Comparison of ENCODE assay signal across 9 mouse cellular contexts in the genomic region with DNA sequence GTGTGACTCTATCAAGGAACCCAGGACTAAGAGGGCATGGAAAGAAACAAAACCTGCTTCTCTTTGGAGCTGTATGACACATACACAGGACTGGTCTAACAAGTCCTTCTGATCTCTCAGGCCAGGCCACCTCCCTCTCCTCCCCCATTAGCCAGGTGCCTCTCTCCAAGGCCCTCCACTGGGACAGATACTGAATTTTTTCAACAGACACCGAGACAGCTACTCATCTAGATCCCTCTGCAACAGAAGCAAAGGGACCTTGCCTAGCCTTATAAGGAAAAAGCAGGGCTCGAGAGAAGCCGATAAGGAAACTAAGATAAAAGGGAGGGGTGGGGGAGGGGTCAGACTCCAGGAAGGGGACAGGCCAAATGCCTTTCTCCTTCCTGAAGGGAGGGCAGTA. TPM values are rescaled to one million over a fixed set of nuclear protein-coding genes. Genes with fewer than 3 reads are reported as not detected.
DNase-seq lines count a peak whose midpoint lies in the region; ATAC-seq and TF ChIP-seq lines count a peak whose summit lies in the region.
"Had no signal": no experiment of that assay in that cellular context is flagged by ENCODE, and none has a peak within 500 bp of the region (broad histone marks: within the 10 kb centered on the region; RNA-seq: fewer than 3 reads in every experiment).

No protein-coding gene starts in this region.

- H3K27ac ChIP-seq in stomach, postnatal 0 days (replicated peaks): peak overlapping the region; percentile 93

- 0 out of 2 replicates have a peak, but pooled peaks cover 4% of the 10 kb centered on the region for H3K36me3 ChIP-seq in stomach, postnatal 0 days (ENCODE audit: control insufficient read depth, insufficient read depth, low read length)

- H3K9ac ChIP-seq in stomach, postnatal 0 days (ENCODE audit: low read length): peak overlapping the region; percentile 27; the same call in 1 of the 2 replicates

- H3K4me1 ChIP-seq in stomach, postnatal 0 days (replicated peaks; ENCODE audit: control insufficient read depth, insufficient read depth): peaks cover 23% of the 10 kb centered on the region

- peak overlapping the region; percentile 45 for H3K4me2 ChIP-seq in stomach, postnatal 0 days (replicated peaks; ENCODE audit: low read depth)

- no peaks in the 10 kb centered on the region for H3K9me3 ChIP-seq in stomach, postnatal 0 days (ENCODE audit: control insufficient read depth, low read length)

- H3K27me3 ChIP-seq in stomach, postnatal 0 days (ENCODE audit: control insufficient read depth, insufficient read depth, low read length): no peaks in the 10 kb centered on the region

- H3K4me3 ChIP-seq in stomach, postnatal 0 days (ENCODE audit: low read depth, low read length): peak overlapping the region; percentile 10; the same call in 1 of the 2 replicates

- intact Hi-C loops in left cerebral cortex, postnatal 10 days (cut with DNase I): no loop called here

- ATAC-seq in stomach, postnatal 0 days (ENCODE audit: low FRiP score, low TSS enrichment): peak; percentile 75

- WGBS in stomach, postnatal 0 days: 8% methylated on average over 3 of the region's 3 CpGs

- no peak for TF ChIP-seq CTCF in stomach, postnatal 0 days (IDR thresholded peaks at IDR 0.05; ENCODE audit: low read depth)

- DNase-seq in adrenal gland, adult 8-10 months: peak; percentile 58
- DNase-seq in adrenal gland, adult 18-20 months (ENCODE audit: low spot score in 2 of 2): no peak
- peak; percentile 65 for DNase-seq in urinary bladder, postnatal 14 days (ENCODE audit: low spot score)
- no peak for DNase-seq in urinary bladder, adult 2 months (ENCODE audit: low spot score)
- DNase-seq in kidney, postnatal 4 days: peak; percentile 27 to 45
- peak; percentile 58 for DNase-seq in stomach, postnatal 0 days (ENCODE audit: low spot score)
- DNase-seq in gastrocnemius, postnatal 25 days: no peak
- no peak for DNase-seq in left cerebral cortex, postnatal 10 days (ENCODE audit: extremely low spot score in 1 of 2, low spot score in 2 of 2)

- no peak for TF ChIP-seq EP300 in stomach, postnatal 0 days (optimal IDR thresholded peaks at IDR 0.05)

RNA-seq across cellular contexts. Expression of gene Ctnnd1, which starts 17.6 kb away (rescaled TPM):
- total RNA-seq in adrenal gland, adult 8-10 months (2022): 100 to 1,000 TPM; 125 to 161 (median 155) TPM
- total RNA-seq in adrenal gland, adult 18-20 months (2021): 100 to 1,000 TPM; 123 to 129 TPM
- polyA plus RNA-seq in urinary bladder, adult 2 months (2012; rRNA removed): 85.0 and 89.4 TPM in 2 replicates
- polyA plus RNA-seq in stomach, postnatal 0 days (2015; fragmentation: Nextera tagmentation; extraction: Ambion mirVana): 34.5 and 38.8 TPM in 2 replicates
- 10 to 100 TPM; 29.6 to 31.2 TPM for total RNA-seq in gastrocnemius, postnatal 25 days (2021)
- total RNA-seq in left cerebral cortex, postnatal 10 days (2021): 10 to 100 TPM; 61.3 to 64.7 TPM

RNA-seq across cellular contexts. Expression of gene Btbd18, which starts 25.9 kb away (rescaled TPM):
- total RNA-seq in adrenal gland, adult 8-10 months (2022): under 1 TPM in 2 of 4 experiments, not detected in 2; 0.10 to 0.12 TPM
- under 1 TPM in 1 of 2 experiments, not detected in 1; 0.10 TPM for total RNA-seq in adrenal gland, adult 18-20 months (2021)
- polyA plus RNA-seq in urinary bladder, adult 2 months (2012; rRNA removed): not detected in 2 replicates
- 0.07 and 0.11 TPM in 2 replicates for polyA plus RNA-seq in stomach, postnatal 0 days (2015; fragmentation: Nextera tagmentation; extraction: Ambion mirVana)
- total RNA-seq in gastrocnemius, postnatal 25 days (2021): not detected
- total RNA-seq in left cerebral cortex, postnatal 10 days (2021): not detected
- total RNA-seq: hematopoietic stem cell, adult 5-6 weeks had no signal

RNA-seq across cellular contexts. Expression of gene Selenoh, which starts 37.6 kb away (rescaled TPM):
- total RNA-seq in adrenal gland, adult 8-10 months (2022): 10 to 100 TPM; 31.8 to 49.5 (median 35.8) TPM
- 10 to 100 TPM; 21.9 to 28.8 TPM for total RNA-seq in adrenal gland, adult 18-20 months (2021)
- polyA plus RNA-seq in urinary bladder, adult 2 months (2012; rRNA removed): 46.1 and 59.1 TPM in 2 replicates
- 111 and 123 TPM in 2 replicates for polyA plus RNA-seq in stomach, postnatal 0 days (2015; fragmentation: Nextera tagmentation; extraction: Ambion mirVana)
- 10 to 100 TPM in 1 of 2 experiments, 1 to 10 TPM in 1; 9.7 to 11.9 TPM for total RNA-seq in gastrocnemius, postnatal 25 days (2021)
- 10 to 100 TPM; 71.0 to 73.0 TPM for total RNA-seq in left cerebral cortex, postnatal 10 days (2021)

RNA-seq across cellular contexts. Expression of gene Gm28635, which starts 44.8 kb away (rescaled TPM):
- not detected for total RNA-seq in adrenal gland, adult 8-10 months (2022)
- not detected for total RNA-seq in adrenal gland, adult 18-20 months (2021)
- polyA plus RNA-seq in urinary bladder, adult 2 months (2012; rRNA removed): not detected in 2 replicates
- polyA plus RNA-seq in stomach, postnatal 0 days (2015; fragmentation: Nextera tagmentation; extraction: Ambion mirVana): not detected in 2 replicates
- total RNA-seq in gastrocnemius, postnatal 25 days (2021): 1 to 10 TPM in 1 of 2 experiments, under 1 TPM in 1; 0.94 to 3.4 TPM
- 10 to 100 TPM in 1 of 2 experiments, 1 to 10 TPM in 1; 6.7 to 11.1 TPM for total RNA-seq in left cerebral cortex, postnatal 10 days (2021)
- total RNA-seq: hematopoietic stem cell, adult 5-6 weeks had no signal

RNA-seq across cellular contexts. Expression of gene Med19, which starts 45.2 kb away (rescaled TPM):
- total RNA-seq in adrenal gland, adult 8-10 months (2022): 10 to 100 TPM; 21.1 to 30.7 (median 26.0) TPM
- 10 to 100 TPM; 22.7 to 25.9 TPM for total RNA-seq in adrenal gland, adult 18-20 months (2021)
- polyA plus RNA-seq in urinary bladder, adult 2 months (2012; rRNA removed): 18.3 and 20.1 TPM in 2 replicates
- 18.1 and 18.2 TPM in 2 replicates for polyA plus RNA-seq in stomach, postnatal 0 days (2015; fragmentation: Nextera tagmentation; extraction: Ambion mirVana)
- total RNA-seq in gastrocnemius, postnatal 25 days (2021): 1 to 10 TPM; 6.7 to 7.6 TPM
- total RNA-seq in left cerebral cortex, postnatal 10 days (2021): 10 to 100 TPM; 36.1 to 36.8 TPM

Comparison
In these comparisons a context has a peak if more than half of its experiments do, and no peak if none do; other contexts are left out.
1. DNase-seq: peak in adrenal gland, adult 8-10 months (single experiment), urinary bladder, postnatal 14 days (single experiment), kidney, postnatal 4 days (2 of 2) and stomach, postnatal 0 days (single experiment); none in adrenal gland, adult 18-20 months (0 of 2), urinary bladder, adult 2 months (single experiment), gastrocnemius, postnatal 25 days (single experiment) and left cerebral cortex, postnatal 10 days (0 of 2).